Mouse (Mus musculus) hindbrain, embryonic 12.5 days (tissue): ENCODE data around the gene Ubash3b. TPM values are rescaled to one million over a fixed set of nuclear protein-coding genes. Genes with fewer than 3 reads are reported as not detected.

ENCODE experiments used
- ATAC-seq: fragments of 200-750 bp; cut with Nextera tagmentation; 2 replicates; pipeline ENCODE4 v1.8.0; 2017; ENCODE audit warnings: moderate TSS enrichment; ENCODE audit not compliant: low FRiP score
- H3K27ac ChIP-seq: fragments of 300-500 bp; sonication (generic); 2 replicates; pipeline ENCODE4 v1.5.1; 2016; ENCODE audit warnings: mild to moderate bottlenecking
- H3K27me3 ChIP-seq: fragments of 300-500 bp; sonication (generic); 2 replicates; pipeline ENCODE4 v1.6.1; 2016; ENCODE audit warnings: mild to moderate bottlenecking
- H3K36me3 ChIP-seq: fragments of 300-500 bp; sonication (generic); 2 replicates; pipeline ENCODE4 v1.6.1; 2016; ENCODE audit warnings: mild to moderate bottlenecking
- H3K4me1 ChIP-seq: fragments of 300-500 bp; sonication (generic); 2 replicates; pipeline ENCODE4 v1.6.1; 2016
- H3K4me2 ChIP-seq: fragments of 300-500 bp; sonication (generic); replicated peaks from 2 replicates; pipeline ENCODE4 v1.6.1; 2016; ENCODE audit warnings: mild to moderate bottlenecking
- H3K4me3 ChIP-seq: fragments of 300-500 bp; sonication (generic); 2 replicates; pipeline ENCODE4 v1.5.1; 2016; ENCODE audit warnings: mild to moderate bottlenecking
- H3K9ac ChIP-seq: fragments of 300-500 bp; sonication (generic); 2 replicates; pipeline ENCODE4 v1.6.1; 2016; ENCODE audit warnings: mild to moderate bottlenecking, moderate library complexity
- H3K9me3 ChIP-seq: fragments of 300-500 bp; sonication (generic); replicated peaks from 2 replicates; pipeline ENCODE4 v1.6.1; 2016; ENCODE audit warnings: mild to moderate bottlenecking
- WGBS: fragments of 180-500 bp; shearing (Covaris S2); methylation state at CpG from one replicate; pipeline ENCODE4 v1.1.7; 2016; 5-methylcytosine and 5-hydroxymethylcytosine counted together
- polyA plus RNA-seq: library from polyadenylated mRNA; unstranded; fragments of >200 nt; fragmentation: Nextera tagmentation; extraction: Ambion mirVana; gene quantifications from 2 replicates; pipeline ENCODE4 v1.2.1, GENCODE M21; 2016

Ubash3b gene
- polyA plus RNA-seq, 1 experiment from 2014 or later = 14.6 TPM

DNA sequence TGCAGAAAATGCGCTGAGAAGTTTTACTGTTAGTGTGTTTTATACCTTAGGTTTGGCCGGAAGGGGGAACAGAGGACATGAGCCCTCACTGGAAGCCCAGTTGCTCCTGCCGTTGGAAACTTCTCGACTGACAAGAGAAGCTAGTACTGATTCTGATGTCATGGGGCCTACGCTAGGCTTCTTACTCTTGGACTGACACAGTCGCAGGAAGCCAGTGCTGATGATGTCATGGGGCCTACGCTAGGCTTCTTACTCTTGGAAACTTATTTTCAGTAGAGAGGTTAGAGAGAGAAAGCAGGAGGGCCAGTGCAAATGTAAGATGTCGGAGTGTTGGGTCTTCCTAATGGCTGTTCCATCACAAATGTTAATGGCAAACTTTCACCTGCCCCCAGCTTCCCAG, 57.8 kb downstream of the Ubash3b start:
- Histone ChIP-seq H3K27ac (no peak overlapping the region), H3K36me3 (no peaks in the 10 kb centered on the region), H3K9me3 (no peaks in the 10 kb centered on the region), H3K27me3 (no peaks in the 10 kb centered on the region), H3K9ac (no peak overlapping the region), H3K4me2 (no peak overlapping the region), H3K4me1 (peaks cover 14% of the 10 kb centered on the region), H3K4me3 (no peak overlapping the region)
- ATAC-seq = no peak
- 94% methylated on average over 8 of the region's 8 CpGs for WGBS

DNA sequence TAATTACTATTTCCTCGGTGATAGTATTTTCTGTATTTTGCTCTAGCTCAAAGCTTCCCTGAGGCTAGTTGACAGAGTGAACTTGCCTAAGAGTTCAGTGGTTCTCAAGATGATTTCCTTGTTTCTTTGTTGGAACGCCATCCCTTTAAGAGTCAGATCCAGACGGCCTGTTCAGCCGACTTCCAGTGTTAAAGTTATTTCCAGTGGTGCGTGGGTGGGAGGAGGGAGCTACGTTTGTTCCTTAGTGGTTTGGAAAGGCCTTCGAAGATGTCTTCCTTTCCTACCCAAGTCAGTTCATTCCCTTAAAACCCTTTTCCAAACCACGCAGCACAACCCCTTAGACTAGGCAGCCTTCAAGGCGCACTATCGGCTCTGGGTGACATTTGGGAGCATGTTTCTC, 58.9 kb downstream of the Ubash3b start:
- H3K4me1 ChIP-seq = peaks cover 7% of the 10 kb centered on the region
- H3K4me3 ChIP-seq = no peak overlapping the region
- no peak overlapping the region for H3K27ac ChIP-seq
- H3K9ac ChIP-seq = no peak overlapping the region
- WGBS = 78% methylated on average over 10 of the region's 10 CpGs
- no peak overlapping the region for H3K4me2 ChIP-seq
- no peak for ATAC-seq
- no peaks in the 10 kb centered on the region for H3K27me3 ChIP-seq
- H3K9me3 ChIP-seq = no peaks in the 10 kb centered on the region
- no peaks in the 10 kb centered on the region for H3K36me3 ChIP-seq

DNA sequence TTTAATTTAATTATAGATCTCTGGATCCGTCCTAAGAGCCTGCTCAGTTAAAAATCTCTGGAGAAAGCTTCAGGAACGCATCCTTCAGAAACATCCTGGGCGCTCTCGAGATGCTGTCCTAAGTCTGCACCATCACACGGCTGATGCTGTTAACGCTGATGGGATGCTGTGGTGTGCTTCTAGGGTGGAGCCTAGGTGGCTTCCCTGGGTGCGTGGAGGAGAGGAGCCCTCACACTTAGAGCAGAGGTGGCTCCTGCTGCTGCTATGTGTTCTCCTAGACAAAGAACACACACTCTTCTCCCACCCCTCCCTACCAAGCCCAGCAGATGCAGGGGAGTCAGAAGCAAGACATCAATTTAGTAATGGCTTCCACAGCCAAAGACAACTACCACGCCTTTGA, 61.6 kb downstream of the Ubash3b start:
- Histone ChIP-seq H3K4me2 (no peak overlapping the region), H3K27ac (no peak overlapping the region; the same call in 1 of the 2 replicates), H3K4me1 (no peaks in the 10 kb centered on the region; the same call in 1 of the 2 replicates), H3K9me3 (no peaks in the 10 kb centered on the region), H3K36me3 (no peaks in the 10 kb centered on the region), H3K27me3 (no peaks in the 10 kb centered on the region), H3K4me3 (no peak overlapping the region), H3K9ac (no peak overlapping the region)
- no peak for ATAC-seq
- WGBS = 80% methylated on average over 8 of the region's 8 CpGs

DNA sequence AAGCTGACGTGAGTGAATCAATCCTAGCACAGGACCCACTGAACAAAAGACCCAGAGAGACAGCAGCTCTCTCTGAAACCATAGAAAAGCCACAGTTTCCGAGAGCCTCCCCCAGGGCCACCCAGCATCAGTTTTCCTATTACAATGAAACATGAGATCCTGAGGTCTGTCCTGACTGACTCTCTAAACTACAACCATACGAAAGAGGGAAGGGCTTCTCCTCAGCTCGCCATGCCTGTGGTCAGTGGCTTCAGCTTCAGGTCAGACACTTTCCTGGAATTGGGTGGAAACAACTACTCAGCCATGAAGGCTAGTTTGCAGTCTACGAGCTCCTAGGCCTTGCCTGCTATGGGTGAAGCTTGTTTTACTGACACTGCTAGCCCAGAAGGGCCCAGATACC, 62.4 kb downstream of the Ubash3b start:
- Histone ChIP-seq H3K27ac (no peak overlapping the region), H3K9me3 (no peaks in the 10 kb centered on the region), H3K9ac (no peak overlapping the region), H3K4me1 (no peaks in the 10 kb centered on the region; the same call in 1 of the 2 replicates), H3K36me3 (no peaks in the 10 kb centered on the region), H3K4me3 (no peak overlapping the region), H3K27me3 (no peaks in the 10 kb centered on the region), H3K4me2 (no peak overlapping the region)
- WGBS = 42% methylated on average over 5 of the region's 5 CpGs
- no peak for ATAC-seq

DNA sequence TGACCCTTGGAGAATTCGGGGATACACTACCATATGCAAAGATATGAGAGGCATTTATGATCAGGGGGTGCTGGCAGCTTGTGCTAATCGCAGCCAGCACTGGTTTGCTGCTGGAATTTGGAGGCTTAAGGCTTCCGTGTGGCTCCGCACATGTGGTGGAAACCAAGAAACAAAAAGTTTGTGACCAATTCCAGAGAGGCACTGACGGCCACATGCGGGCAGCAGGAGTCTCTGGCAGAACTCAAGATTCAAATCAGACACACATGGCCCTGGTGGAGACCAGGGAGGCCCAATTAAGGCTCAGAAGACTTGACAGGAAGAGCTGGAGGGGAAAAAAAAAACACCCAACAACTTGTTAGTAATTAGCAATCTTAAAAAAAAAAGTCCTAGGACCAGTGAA, 63.4 kb downstream of the Ubash3b start:
- Histone ChIP-seq H3K4me2 (no peak overlapping the region), H3K27me3 (no peaks in the 10 kb centered on the region), H3K36me3 (no peaks in the 10 kb centered on the region), H3K4me3 (no peak overlapping the region), H3K9ac (no peak overlapping the region), H3K27ac (no peak overlapping the region), H3K9me3 (no peaks in the 10 kb centered on the region), H3K4me1 (no peaks in the 10 kb centered on the region; the same call in 1 of the 2 replicates)
- ATAC-seq = no peak
- WGBS = 67% methylated on average over 6 of the region's 6 CpGs

DNA sequence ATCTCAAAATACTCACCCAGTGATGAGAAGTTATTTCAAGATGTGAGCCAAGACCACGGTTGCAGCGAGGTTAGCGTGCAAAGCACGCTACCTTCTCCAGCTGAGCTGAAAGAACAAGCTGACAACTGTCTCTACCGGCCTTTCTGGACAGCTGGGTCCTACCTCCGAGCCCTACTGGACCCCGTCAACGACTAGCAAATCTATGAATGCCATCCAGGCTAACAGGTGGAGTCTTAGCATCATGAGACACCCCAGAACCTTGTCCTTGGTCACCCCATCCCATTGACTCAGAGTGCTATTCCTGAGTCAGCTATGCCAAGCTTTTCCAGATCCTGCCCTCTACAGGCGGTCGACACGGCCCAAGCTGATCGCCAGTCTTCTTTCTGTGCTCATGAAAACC, 69.5 kb downstream of the Ubash3b start:
- H3K27ac ChIP-seq = no peak overlapping the region
- H3K4me2 ChIP-seq = no peak overlapping the region
- no peaks in the 10 kb centered on the region for H3K9me3 ChIP-seq
- H3K27me3 ChIP-seq = no peaks in the 10 kb centered on the region
- H3K9ac ChIP-seq = no peak overlapping the region
- no peak for ATAC-seq
- no peaks in the 10 kb centered on the region for H3K4me1 ChIP-seq
- 94% methylated on average over 12 of the region's 12 CpGs for WGBS
- no peak overlapping the region for H3K4me3 ChIP-seq
- H3K36me3 ChIP-seq = no peaks in the 10 kb centered on the region

DNA sequence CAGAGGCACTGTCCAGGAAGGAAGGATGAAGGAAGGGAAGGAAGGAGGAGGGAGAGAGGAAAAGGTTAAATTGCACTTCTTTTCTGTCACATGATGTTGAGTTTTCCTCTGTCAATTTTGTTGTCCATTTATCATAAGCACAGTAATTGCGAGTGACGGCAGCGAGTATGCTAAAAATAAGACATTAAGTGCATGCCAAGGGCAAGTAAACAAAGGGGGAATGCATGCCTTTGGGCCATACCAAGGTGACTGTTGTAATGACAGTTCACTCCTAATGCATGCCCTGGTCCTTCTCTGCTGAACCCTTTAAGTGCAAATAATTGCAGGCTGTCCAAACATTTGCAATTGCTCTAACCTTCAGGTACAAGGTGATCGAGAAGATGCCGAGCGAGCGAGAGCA, 70.3 kb downstream of the Ubash3b start:
- Histone ChIP-seq H3K4me3 (no peak overlapping the region), H3K27ac (no peak overlapping the region), H3K9ac (no peak overlapping the region), H3K4me2 (no peak overlapping the region), H3K4me1 (no peaks in the 10 kb centered on the region), H3K36me3 (no peaks in the 10 kb centered on the region), H3K9me3 (no peaks in the 10 kb centered on the region), H3K27me3 (no peaks in the 10 kb centered on the region)
- no peak for ATAC-seq
- 91% methylated on average over 7 of the region's 7 CpGs for WGBS

DNA sequence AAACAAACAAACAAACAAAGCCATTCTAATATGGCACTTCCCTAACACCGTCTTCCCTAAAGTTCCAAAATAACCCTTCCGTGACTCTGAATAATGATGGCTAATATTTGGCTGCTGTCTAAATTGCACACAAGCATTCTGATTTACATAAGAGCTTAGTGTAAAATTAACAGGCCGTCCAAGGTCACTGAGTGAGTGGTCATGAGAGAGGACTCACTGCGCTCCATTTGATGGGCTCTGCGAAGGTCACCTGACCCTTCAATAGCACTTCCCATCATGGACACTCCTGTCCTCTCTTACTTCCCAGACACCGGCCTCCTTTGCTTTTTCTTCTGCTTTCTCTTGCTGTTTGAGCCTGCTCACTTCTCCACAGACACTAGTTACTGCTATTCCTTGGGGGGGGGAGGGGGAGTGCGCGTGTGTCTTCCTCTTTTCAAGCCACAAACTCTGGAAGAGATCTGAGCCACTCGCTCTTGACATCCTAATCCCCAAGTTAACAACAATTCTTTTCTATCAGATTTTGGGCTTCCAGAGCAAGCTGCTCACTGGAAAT, 73.6 kb downstream of the Ubash3b start:
- WGBS = 89% methylated on average over 9 of the region's 9 CpGs
- ATAC-seq = no peak

DNA sequence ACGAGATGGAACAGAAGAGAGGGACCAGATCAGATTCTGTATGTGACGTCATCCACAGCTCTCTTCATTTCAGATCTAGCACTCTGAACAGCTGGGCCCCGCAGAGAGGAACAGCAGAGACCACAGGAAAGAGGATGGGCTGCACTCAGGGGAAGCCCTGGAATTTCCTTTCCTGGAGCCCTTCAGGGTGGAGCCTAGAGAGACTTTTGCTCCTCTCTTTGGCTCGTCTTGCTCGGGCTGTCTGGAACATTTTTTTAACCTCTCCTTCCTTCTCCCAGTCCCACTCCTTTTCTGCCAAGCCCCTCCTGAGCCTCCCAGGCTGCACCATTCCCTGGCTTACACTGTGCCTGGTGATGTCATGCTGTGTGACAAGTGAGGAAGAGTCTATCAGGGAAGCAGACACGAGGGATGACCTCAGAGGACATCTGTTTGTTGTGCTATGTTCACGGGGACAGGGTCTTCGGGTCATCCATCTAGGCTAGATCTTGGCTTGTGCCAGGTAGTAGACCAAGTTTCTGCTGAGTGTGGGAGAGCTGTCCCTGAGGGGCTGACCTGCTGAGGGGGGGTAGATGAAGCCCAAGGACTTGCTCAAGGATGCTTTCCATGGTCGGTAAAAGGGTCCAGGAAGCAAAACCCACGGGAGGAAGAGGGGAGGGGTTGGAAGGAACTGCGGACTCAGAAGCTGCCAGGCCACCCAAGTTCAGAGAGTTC, 77.2 kb downstream of the Ubash3b start:
- 60% methylated on average over 11 of the region's 11 CpGs for WGBS

More for the DNA sequence above, 73.6 kb downstream of the Ubash3b start:
- Histone ChIP-seq H3K9ac (no peak overlapping the region), H3K4me1 (peaks cover 13% of the 10 kb centered on the region), H3K4me2 (no peak overlapping the region), H3K27ac (no peak overlapping the region), H3K27me3 (no peaks in the 10 kb centered on the region), H3K9me3 (no peaks in the 10 kb centered on the region), H3K4me3 (no peak overlapping the region), H3K36me3 (no peaks in the 10 kb centered on the region)

DNA sequence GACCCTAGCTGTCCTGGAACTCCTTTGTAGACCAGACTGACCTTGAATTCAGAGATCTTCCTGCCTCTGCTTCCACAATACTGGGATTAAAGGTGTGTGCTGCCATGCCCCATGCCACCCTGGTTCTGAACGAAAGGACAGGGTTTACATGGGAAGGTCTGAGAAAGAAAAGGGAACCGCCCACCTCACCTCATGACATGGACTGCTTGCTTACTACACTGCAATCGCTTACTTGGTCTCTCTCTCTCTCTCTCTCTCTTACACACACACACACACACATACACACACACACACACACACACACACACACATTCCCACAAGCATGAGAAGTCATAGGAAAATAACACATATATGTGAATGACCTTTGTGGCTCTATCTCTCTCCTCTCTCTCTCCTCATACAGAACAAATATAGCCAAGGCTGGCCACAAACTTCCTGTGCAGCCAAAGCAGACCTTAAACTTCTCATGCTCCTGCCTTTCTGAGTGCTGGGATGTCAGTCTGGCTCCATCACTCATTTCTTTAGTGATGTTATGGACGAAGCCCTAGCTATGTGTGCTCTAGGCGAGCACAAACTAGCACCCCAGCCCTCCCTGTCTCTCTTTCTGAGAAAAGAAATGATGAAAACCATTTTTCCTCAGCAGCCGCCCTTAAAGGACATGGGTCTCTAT, 78.0 kb downstream of the Ubash3b start:
- no peak for ATAC-seq
- WGBS = 85% methylated on average over 6 of the region's 6 CpGs
- Histone ChIP-seq H3K27me3 (no peaks in the 10 kb centered on the region), H3K36me3 (no peaks in the 10 kb centered on the region), H3K4me2 (no peak overlapping the region), H3K9ac (no peak overlapping the region), H3K4me3 (no peak overlapping the region), H3K9me3 (no peaks in the 10 kb centered on the region), H3K4me1 (peaks cover 27% of the 10 kb centered on the region), H3K27ac (peak overlapping the region; percentile 23; the same call in 1 of the 2 replicates)

More for the DNA sequence above, 77.2 kb downstream of the Ubash3b start:
- Histone ChIP-seq H3K9me3 (no peaks in the 10 kb centered on the region), H3K4me2 (no peak overlapping the region), H3K27ac (peak overlapping the region; percentile 23; the same call in 1 of the 2 replicates), H3K9ac (no peak overlapping the region), H3K36me3 (no peaks in the 10 kb centered on the region), H3K4me1 (peaks cover 26% of the 10 kb centered on the region), H3K27me3 (no peaks in the 10 kb centered on the region), H3K4me3 (no peak overlapping the region)
- ATAC-seq = no peak

DNA sequence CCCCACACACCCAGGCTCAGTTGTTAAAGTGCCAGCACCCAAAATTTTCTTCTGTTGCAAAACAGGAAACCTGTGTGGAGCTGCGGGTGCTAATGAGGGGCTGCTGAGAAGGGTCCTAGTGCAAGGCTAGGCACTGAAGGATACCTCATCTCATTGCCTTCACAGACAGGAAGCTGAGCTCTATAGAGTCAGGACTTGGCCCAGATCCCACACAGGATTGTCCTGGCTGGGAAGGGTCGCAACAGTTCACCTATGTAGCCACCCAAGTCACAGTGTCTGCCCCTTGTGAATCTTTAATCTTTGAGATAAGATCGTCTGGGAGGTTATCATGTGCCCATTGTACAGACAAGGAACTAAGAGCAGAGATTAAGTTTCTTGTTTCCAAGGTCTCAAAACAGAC, 78.6 kb downstream of the Ubash3b start:
- Histone ChIP-seq H3K4me2 (no peak overlapping the region), H3K36me3 (no peaks in the 10 kb centered on the region), H3K9me3 (no peaks in the 10 kb centered on the region), H3K27me3 (no peaks in the 10 kb centered on the region), H3K4me3 (no peak overlapping the region), H3K27ac (no peak overlapping the region), H3K9ac (no peak overlapping the region), H3K4me1 (peaks cover 33% of the 10 kb centered on the region)
- 86% methylated on average over 3 of the region's 3 CpGs for WGBS
- ATAC-seq = no peak

DNA sequence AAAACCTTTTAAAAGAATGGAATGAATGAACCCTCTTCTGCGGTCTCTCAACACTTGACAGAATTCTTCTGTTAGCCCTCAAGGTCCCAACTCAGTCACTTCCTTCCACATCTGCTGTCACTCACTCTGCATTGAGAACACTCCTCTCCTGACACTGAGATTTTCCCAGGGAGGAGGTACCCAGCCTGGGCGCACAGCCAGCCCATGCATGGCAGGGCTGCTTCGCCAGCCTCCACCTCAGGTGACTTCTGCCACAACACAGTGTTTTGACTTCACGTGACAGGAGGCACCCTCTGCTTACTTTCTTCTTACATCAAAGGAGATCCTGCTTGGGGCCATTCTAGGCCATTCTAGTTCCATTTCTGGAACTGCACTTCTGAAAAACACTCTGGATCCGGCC, 80.6 kb downstream of the Ubash3b start:
- Histone ChIP-seq H3K4me1 (peaks cover 52% of the 10 kb centered on the region), H3K27ac (no peak overlapping the region), H3K4me2 (no peak overlapping the region), H3K27me3 (no peaks in the 10 kb centered on the region), H3K4me3 (no peak overlapping the region), H3K9me3 (no peaks in the 10 kb centered on the region), H3K36me3 (no peaks in the 10 kb centered on the region), H3K9ac (no peak overlapping the region)
- WGBS = 87% methylated on average over 5 of the region's 5 CpGs
- no peak for ATAC-seq
